Mouse (Mus musculus) WW6 (cell line): ENCODE results near the gene Tspan33.
A peak's percentile ranks its signal among the peaks of the same experiment; 100 is the strongest.
"Not testable (repeated sequence)": the region's sequence is repeated elsewhere in the genome, so short reads cannot be mapped to it uniquely, and the experiment has no call there.

Experiments used
- DNase-seq: peaks from one replicate; pipeline ENCODE4 v3.0.0-alpha.2; 2013; ENCODE audit warnings: low read depth, low spot score

Gene Tspan33

GRCm38 (mm10) chr6:29693953-29694352 is at the start of gene Tspan33:
Gene Tspan33, plus strand, starts transcription at chr6:29694222.
- DNase-seq = peak; percentile 49

GRCm38 (mm10) chr6:29649494-29650169 is 44.4 kb upstream of the Tspan33 start:
- peak; percentile 58 for DNase-seq

GRCm38 (mm10) chr6:29650170-29650549 is 43.9 kb upstream of the Tspan33 start:
- no peak for DNase-seq

- no peak for DNase-seq
These were observed 40.8 kb upstream of the Tspan33 start for GRCm38 (mm10) chr6:29653271-29653670.

GRCm38 (mm10) chr6:29658626-29659475 is 35.2 kb upstream of the Tspan33 start:
- no peak for DNase-seq

- no peak for DNase-seq
These were observed 34.1 kb upstream of the Tspan33 start for GRCm38 (mm10) chr6:29659964-29660363.

GRCm38 (mm10) chr6:29660662-29661307 is 33.2 kb upstream of the Tspan33 start:
- DNase-seq = no peak

GRCm38 (mm10) chr6:29667266-29667665 is 26.8 kb upstream of the Tspan33 start:
- no peak for DNase-seq

GRCm38 (mm10) chr6:29671741-29672140 is 22.3 kb upstream of the Tspan33 start:
- no peak for DNase-seq

GRCm38 (mm10) chr6:29672563-29673411 is 21.2 kb upstream of the Tspan33 start:
- no peak for DNase-seq

GRCm38 (mm10) chr6:29673739-29674138 is 20.3 kb upstream of the Tspan33 start:
- no peak for DNase-seq

- DNase-seq = not testable (repeated sequence)
These were observed 14.0 kb upstream of the Tspan33 start for GRCm38 (mm10) chr6:29679947-29680550.

GRCm38 (mm10) chr6:29681853-29682252 is 12.2 kb upstream of the Tspan33 start:
- DNase-seq = no peak

- no peak for DNase-seq
These were observed 9.3 kb upstream of the Tspan33 start for GRCm38 (mm10) chr6:29684686-29685085.

GRCm38 (mm10) chr6:29685952-29686351 is 8.1 kb upstream of the Tspan33 start:
- DNase-seq = no peak

GRCm38 (mm10) chr6:29689458-29689857 is 4.6 kb upstream of the Tspan33 start:
- DNase-seq = no peak

GRCm38 (mm10) chr6:29694375-29695289 is 610 bp downstream of the Tspan33 start:
- no peak for DNase-seq

- no peak for DNase-seq
These were observed 1.3 kb downstream of the Tspan33 start for GRCm38 (mm10) chr6:29695290-29695674.

- no peak for DNase-seq
These were observed 2.0 kb downstream of the Tspan33 start for GRCm38 (mm10) chr6:29695975-29696374.

- no peak for DNase-seq
These were observed 3.1 kb downstream of the Tspan33 start for GRCm38 (mm10) chr6:29697139-29697538.
